ENCODE assay signal across 8 mouse cellular contexts in the genomic region with DNA sequence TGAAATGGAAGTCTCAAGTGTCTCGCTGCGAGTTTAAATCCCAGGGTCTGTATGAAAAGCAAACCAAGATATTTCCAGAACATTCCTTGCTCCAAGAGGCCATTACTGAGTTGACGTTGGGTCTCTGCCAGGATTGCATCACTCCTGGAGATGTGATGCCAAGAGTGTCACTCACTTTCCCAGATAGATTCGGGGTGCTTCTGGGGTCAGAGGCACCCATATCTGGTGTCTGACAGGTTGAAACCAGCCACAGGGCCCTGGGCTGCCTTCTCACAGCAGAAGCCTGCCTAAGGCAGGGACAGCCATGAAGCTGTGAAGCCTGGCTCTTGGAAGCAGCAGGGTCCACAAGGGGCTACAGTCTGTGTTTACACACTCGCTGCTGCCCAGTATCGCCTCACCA. TPM values are rescaled to one million over a fixed set of nuclear protein-coding genes. Genes with fewer than 3 reads are reported as not detected.
DNase-seq lines count a peak whose midpoint lies in the region; ATAC-seq lines count a peak whose summit lies in the region.

No protein-coding gene starts in this region.

- H3K36me3 ChIP-seq in lung, embryonic 16.5 days (ENCODE audit: control insufficient read depth, insufficient read depth, low read length): no peaks in the 10 kb centered on the region

- no peaks in the 10 kb centered on the region for H3K27me3 ChIP-seq in lung, embryonic 16.5 days (ENCODE audit: control insufficient read depth, insufficient read depth, low read depth, low read length)

- WGBS in lung, embryonic 16.5 days: 25% methylated on average over 6 of the region's 6 CpGs

- ATAC-seq in cerebellum, adult (ENCODE audit: insufficient number of reproducible peaks, low FRiP score, low TSS enrichment): no peak
- ATAC-seq in lung, embryonic 16.5 days (ENCODE audit: low read depth): peak; percentile 73
- ATAC-seq in erythroid progenitor cell, adult 5-6 weeks (replicated peaks; ENCODE audit: low FRiP score, poor library complexity, severe bottlenecking): no peak

- H3K4me3 ChIP-seq in lung, embryonic 16.5 days (ENCODE audit: low read length): no peak overlapping the region

- DNase-seq in cerebellum, adult 11-12 months: peak; percentile 46
- peak; percentile 81 for DNase-seq in adrenal gland, postnatal 14 days
- DNase-seq in heart, postnatal 10 days: peak; percentile 68 to 78
- DNase-seq in thymus, postnatal 14 days: no peak
- no peak for DNase-seq in frontal cortex, postnatal 25 days (ENCODE audit: low spot score in 2 of 2)

- peak overlapping the region; percentile 3; the same call in 1 of the 2 replicates for H3K4me2 ChIP-seq in lung, embryonic 16.5 days (ENCODE audit: low read depth, low read length)

- peaks cover 51% of the 10 kb centered on the region for H3K4me1 ChIP-seq in lung, embryonic 16.5 days (replicated peaks; ENCODE audit: control insufficient read depth, insufficient read depth, low read length)

- H3K9me3 ChIP-seq in lung, embryonic 16.5 days (ENCODE audit: control insufficient read depth, low read length): no peaks in the 10 kb centered on the region

- peak overlapping the region; percentile 95 for H3K27ac ChIP-seq in lung, embryonic 16.5 days (ENCODE audit: low read length)

- no peak overlapping the region for H3K9ac ChIP-seq in lung, embryonic 16.5 days (ENCODE audit: low read length)

- intact Hi-C loops in heart, postnatal 10 days (cut with DNase I): no loop called here

RNA-seq across cellular contexts. Expression of a gene that starts 24.9 kb away (rescaled TPM):
- total RNA-seq in adrenal gland, postnatal 14 days (2021): 41.5 and 52.1 TPM in 2 replicates
- total RNA-seq in heart, postnatal 10 days (2021): 10 to 100 TPM; 30.2 to 37.0 TPM
- polyA plus RNA-seq in lung, embryonic 16.5 days (2015; fragmentation: Nextera tagmentation; extraction: Ambion mirVana): 27.2 and 29.2 TPM in 2 replicates
- total RNA-seq in erythroid progenitor cell, adult 5-6 weeks (2015; ENCODE audit: low replicate concordance): 5.0 and 5.9 TPM in 2 replicates
- total RNA-seq in erythroid progenitor cell, adult 5-6 weeks (2017; ENCODE audit: low replicate concordance): 4.1 and 6.4 TPM in 2 replicates

Comparison
In these comparisons a context has a peak if more than half of its experiments do, and no peak if none do; other contexts are left out.
1. DNase-seq: peak in cerebellum, adult 11-12 months (single experiment), adrenal gland, postnatal 14 days (single experiment) and heart, postnatal 10 days (2 of 2); none in thymus, postnatal 14 days (single experiment) and frontal cortex, postnatal 25 days (0 of 2).